Mouse (Mus musculus) kidney, adult 2 months (tissue): ENCODE measurements around the gene Ahsa1. TPM values are rescaled to one million over a fixed set of nuclear protein-coding genes. Genes with fewer than 3 reads are reported as not detected.

Experiments
- DNase-seq: peaks from one replicate; pipeline ENCODE4 v3.0.0; 2021
- H3K27ac ChIP-seq: fragments of 200-500 bp; 2 replicates; pipeline ENCODE4 v1.5.1; 2012; ENCODE audit warnings: low read depth, low read length, control low read depth, inconsistent platforms; ENCODE audit not compliant: insufficient read depth
- H3K27me3 ChIP-seq: fragments of 200-500 bp; replicated peaks from 2 replicates; pipeline ENCODE4 v1.6.1; 2012; ENCODE audit warnings: mild to moderate bottlenecking, moderate library complexity, low read length, inconsistent platforms; ENCODE audit not compliant: control insufficient read depth, insufficient read depth
- H3K36me3 ChIP-seq: fragments of 200-500 bp; 2 replicates; pipeline ENCODE4 v1.6.1; 2012; ENCODE audit warnings: mild to moderate bottlenecking, moderate library complexity, low read length, inconsistent platforms; ENCODE audit not compliant: control insufficient read depth, insufficient read depth
- H3K4me1 ChIP-seq: fragments of 200-500 bp; 2 replicates; pipeline ENCODE4 v1.6.1; 2011; ENCODE audit warnings: low read length; ENCODE audit not compliant: control insufficient read depth, insufficient read depth
- H3K4me3 ChIP-seq: fragments of 200-500 bp; 2 replicates; pipeline ENCODE4 v1.5.1; 2011; ENCODE audit warnings: mild to moderate bottlenecking, low read depth, low read length, control low read depth; ENCODE audit not compliant: insufficient read depth
- CTCF ChIP-seq: fragments of 200-500 bp; conservative IDR thresholded peaks from 2 replicates; pipeline ENCODE4 v1.5.1; 2011; ENCODE audit warnings: low read depth, mild to moderate bottlenecking, control low read depth, low read length, moderate library complexity, mixed read lengths; ENCODE audit not compliant: insufficient read depth, insufficient read length
- POLR2A ChIP-seq: fragments of 200-500 bp; IDR thresholded peaks from one replicate; pipeline ENCODE4 v1.6.1; 2011; ENCODE audit warnings: low read depth, low read length, control low read depth
- WGBS: fragments of 180-500 bp; shearing (Covaris S2); methylation state at CpG from one replicate; pipeline ENCODE4 v1.1.7; 2018; 5-methylcytosine and 5-hydroxymethylcytosine counted together
- polyA plus RNA-seq: library from polyadenylated mRNA; depleted of rRNA; stranded (reverse); fragments of >200 nt; gene quantifications from 2 replicates; pipeline ENCODE4 v1.2.3, GENCODE M21; 2012; rRNA removed

The Ahsa1 gene
- polyA plus RNA-seq: 55.1 and 78.5 TPM in 2 replicates

- Histone ChIP-seq H3K4me1 (0 out of 2 replicates have a peak, but pooled peaks cover 4% of the 10 kb centered on the region), H3K36me3 (peaks cover 3% of the 10 kb centered on the region), H3K4me3 (peak within 1 kb of the TSS; percentile 91), H3K27ac (peak within 1 kb of the TSS; percentile 98), H3K27me3 (no peaks in the 10 kb centered on the region)
- WGBS: under 1% methylated on average over 31 of the region's 31 CpGs
- TF ChIP-seq CTCF (0 out of 2 replicates have a peak, but pooled peaks have one; percentile 25), POLR2A (peak; percentile 90)
- peak; percentile 97 for DNase-seq
These were observed at the start of gene Ahsa1, which contains the start of gene Vipas39 for GRCm38 (mm10) chr12:87266108-87266826. Ahsa1 (plus strand) TSS chr12:87266479. Vipas39 (minus strand) TSS chr12:87266256.

GRCm38 (mm10) chr12:87217596-87217995 lies 48.7 kb upstream of the Ahsa1 start:
- Histone ChIP-seq H3K27me3 (no peaks in the 10 kb centered on the region), H3K27ac (no peak overlapping the region), H3K36me3 (no peaks in the 10 kb centered on the region), H3K4me3 (no peak overlapping the region), H3K4me1 (no peaks in the 10 kb centered on the region)
- DNase-seq: no peak
- no peak for TF ChIP-seq POLR2A
- TF ChIP-seq CTCF: no peak

- TF ChIP-seq CTCF (no peak), POLR2A (no peak)
- no peaks in the 10 kb centered on the region for H3K36me3 ChIP-seq
- no peak for DNase-seq
- no peaks in the 10 kb centered on the region for H3K27me3 ChIP-seq
- H3K27ac ChIP-seq: no peak overlapping the region
- H3K4me3 ChIP-seq: no peak overlapping the region
- no peaks in the 10 kb centered on the region for H3K4me1 ChIP-seq
- WGBS: 64% methylated on average over 7 of the region's 7 CpGs
These were observed 46.9 kb upstream of the Ahsa1 start for GRCm38 (mm10) chr12:87219362-87219761.

DNA sequence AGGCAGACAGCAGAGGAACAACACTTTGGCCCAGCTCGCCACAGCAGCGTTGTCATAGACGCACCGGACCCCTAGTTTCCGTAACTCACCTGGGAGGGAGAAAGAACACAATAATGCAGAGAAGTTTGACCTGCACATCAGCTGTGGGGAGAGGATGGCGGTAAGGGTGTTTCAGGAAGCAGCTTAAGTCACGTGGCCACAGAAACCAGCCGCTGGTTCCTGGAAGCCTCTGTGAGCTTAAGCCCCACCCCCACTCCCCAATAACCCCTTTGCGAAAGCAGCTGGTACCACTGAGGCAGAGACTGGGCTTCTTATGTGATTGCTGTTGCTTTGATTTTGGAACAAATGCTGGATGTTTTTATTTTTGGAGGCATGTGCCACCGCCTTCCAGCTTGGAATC lies 41.3 kb upstream of the Ahsa1 start:
- Histone ChIP-seq H3K4me3 (no peak overlapping the region), H3K36me3 (no peaks in the 10 kb centered on the region), H3K4me1 (no peaks in the 10 kb centered on the region), H3K27me3 (no peaks in the 10 kb centered on the region), H3K27ac (no peak overlapping the region)
- 82% methylated on average over 10 of the region's 10 CpGs for WGBS
- TF ChIP-seq CTCF (no peak), POLR2A (no peak)
- no peak for DNase-seq

DNA sequence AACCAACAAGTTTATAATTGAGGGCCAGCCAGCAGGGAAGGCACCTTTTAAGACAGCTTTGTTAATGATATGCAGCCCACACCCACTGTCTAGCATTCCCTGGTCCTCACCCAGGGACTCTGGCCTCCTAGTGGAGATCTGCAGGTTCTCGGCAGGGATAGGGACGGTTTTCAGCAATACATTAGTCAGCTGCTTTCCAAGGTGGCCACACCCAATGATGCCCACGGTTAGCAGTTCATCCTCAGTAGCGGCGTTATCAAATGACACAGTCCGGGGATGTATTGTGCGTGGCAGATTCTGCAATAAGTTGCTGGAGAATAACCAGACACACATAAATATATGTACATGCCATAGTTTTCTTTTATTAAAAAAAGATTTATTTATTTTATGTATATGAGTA lies 39.5 kb upstream of the Ahsa1 start:
- no peaks in the 10 kb centered on the region for H3K27me3 ChIP-seq
- no peaks in the 10 kb centered on the region for H3K4me1 ChIP-seq
- H3K27ac ChIP-seq: no peak overlapping the region
- H3K4me3 ChIP-seq: no peak overlapping the region
- WGBS: 76% methylated on average over 7 of the region's 7 CpGs
- TF ChIP-seq POLR2A: no peak
- no peak for TF ChIP-seq CTCF
- DNase-seq: no peak
- no peaks in the 10 kb centered on the region for H3K36me3 ChIP-seq

DNA sequence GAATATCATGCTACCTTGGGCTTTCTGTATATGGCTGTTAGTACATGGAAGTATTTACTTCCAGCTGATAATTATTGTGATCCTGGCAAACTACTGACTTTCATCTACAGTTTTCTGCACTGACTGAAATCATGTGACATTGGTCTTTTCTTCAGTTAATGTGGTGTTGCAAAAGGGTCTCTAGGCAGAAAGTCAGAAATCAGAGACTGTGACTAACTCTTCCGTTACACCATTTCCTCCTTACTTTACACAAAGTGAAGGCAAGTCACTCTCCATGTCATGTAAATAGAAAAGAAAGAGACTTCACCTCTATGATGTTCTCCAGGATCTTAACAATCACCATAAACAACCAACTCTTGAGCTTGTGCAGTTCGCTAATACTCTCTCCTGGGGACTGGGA lies 36.6 kb upstream of the Ahsa1 start:
- Histone ChIP-seq H3K27ac (no peak overlapping the region), H3K4me1 (no peaks in the 10 kb centered on the region), H3K27me3 (no peaks in the 10 kb centered on the region), H3K4me3 (no peak overlapping the region), H3K36me3 (no peaks in the 10 kb centered on the region)
- 87% methylated on average over 2 of the region's 2 CpGs for WGBS
- no peak for DNase-seq
- no peak for TF ChIP-seq POLR2A
- no peak for TF ChIP-seq CTCF

- H3K4me3 ChIP-seq: no peak overlapping the region
- H3K27ac ChIP-seq: no peak overlapping the region
- no peak for TF ChIP-seq POLR2A
- H3K4me1 ChIP-seq: no peaks in the 10 kb centered on the region
- no peaks in the 10 kb centered on the region for H3K36me3 ChIP-seq
- no peaks in the 10 kb centered on the region for H3K27me3 ChIP-seq
- DNase-seq: no peak
These were observed 35.8 kb upstream of the Ahsa1 start for GRCm38 (mm10) chr12:87230379-87230895.
